Mouse (Mus musculus) thymus, postnatal 36 days (tissue): ENCODE results near the gene Rnf151.

Experiments
- DNase-seq, 2 experiments: peaks; one replicate each; pipeline ENCODE4 v3.0.0; 2022; ENCODE audit warnings: mixed read lengths in 2 of 2

Rnf151 gene

DNA sequence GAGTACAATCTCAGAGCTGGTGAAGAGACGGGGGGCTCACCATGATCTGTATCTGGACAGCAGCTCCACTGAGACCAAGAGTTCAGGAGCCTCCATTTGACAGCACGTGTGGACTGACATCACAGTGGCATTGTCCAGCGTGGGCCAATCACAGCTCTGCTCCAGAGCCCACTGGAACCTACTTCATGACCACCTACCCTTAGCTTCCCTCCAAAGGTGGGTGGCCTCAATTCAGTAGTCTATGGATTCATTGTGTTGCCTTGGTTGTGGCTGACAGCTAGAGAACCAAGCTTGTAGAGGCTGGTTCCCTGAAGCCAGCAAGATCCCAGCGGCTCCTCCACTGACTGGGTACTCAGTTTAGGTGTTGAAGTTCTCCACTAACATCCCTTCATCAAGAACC, at the start of gene Rnf151, which contains the start of gene Rps2:
Gene Rnf151, minus strand, starts transcription at position 121 of the 400 bp plus-strand sequence.
Gene Rps2, plus strand, starts transcription at position 174 of the 400 bp plus-strand sequence.
- DNase-seq = no peak

DNA sequence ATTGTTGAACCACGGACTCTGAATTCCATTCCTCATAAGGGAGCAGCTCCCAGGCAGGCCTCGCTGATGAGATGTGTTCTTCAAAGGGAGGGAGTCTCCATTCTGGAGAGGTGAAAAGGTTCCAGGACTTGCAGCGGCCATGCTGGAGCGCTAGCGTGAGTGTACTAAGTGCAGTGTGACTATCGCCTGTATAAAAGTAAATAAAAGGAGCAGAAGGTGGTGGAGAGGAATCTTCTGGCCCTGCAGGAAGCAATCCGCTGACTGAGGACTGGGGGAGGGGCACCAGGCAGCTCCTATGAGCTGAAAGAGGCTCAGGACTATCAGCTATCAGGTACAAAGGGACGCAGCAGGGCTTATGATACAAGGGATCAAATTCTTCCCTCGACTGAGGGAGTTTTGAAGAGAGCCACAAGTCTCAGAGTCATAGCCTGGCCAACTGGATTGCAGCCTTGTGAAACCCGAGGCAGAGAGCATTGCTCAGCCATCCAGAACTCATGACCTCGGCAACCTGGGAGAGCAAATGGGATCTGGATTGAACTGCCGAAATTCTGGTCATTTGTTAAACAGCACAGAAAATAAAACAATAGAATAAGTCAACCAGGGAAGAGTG, 48.5 kb upstream of the Rnf151 start:
- DNase-seq = no peak

DNA sequence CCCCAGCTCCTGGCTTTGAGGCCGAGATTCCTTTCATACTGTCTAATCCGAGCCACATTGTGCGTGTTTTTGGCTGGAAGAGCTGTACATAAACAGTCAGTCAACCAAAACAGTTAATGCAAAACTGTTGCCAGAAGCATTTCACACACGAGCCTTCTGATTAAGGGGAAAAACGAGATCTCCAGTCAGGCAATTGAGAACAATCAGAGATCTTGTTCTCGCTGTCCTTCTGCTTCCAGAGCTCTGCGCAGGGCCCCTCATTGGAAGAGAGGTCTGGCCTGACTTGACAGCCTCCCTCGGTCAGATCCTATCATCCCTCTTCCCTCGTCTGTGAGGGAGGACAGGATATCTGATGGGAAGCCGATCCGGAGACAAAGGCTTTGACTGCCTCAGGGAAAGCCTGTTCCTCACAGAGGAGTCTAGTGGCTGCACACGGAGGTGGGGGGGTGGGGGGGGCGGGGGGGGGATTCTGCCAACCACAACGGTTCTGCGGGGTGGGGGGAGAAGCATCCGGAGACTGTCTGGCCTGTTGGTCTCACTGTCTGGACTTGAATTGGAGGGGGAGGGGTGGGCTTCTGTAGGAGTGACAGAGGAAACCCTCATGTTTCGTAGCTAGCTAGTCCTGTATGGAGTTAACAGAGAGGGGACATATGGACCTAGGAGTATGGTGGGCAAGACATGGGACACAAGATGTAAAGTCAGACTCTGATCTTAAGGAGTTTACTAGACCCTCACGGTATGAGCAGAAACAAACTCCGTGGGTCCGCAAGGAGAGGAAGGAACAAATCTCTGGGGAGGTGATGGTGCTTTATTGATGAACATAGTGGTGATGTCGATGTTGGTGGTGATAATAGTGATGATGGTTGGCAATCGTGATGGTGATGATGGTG, 47.4 kb upstream of the Rnf151 start:
- no peak for DNase-seq

DNA sequence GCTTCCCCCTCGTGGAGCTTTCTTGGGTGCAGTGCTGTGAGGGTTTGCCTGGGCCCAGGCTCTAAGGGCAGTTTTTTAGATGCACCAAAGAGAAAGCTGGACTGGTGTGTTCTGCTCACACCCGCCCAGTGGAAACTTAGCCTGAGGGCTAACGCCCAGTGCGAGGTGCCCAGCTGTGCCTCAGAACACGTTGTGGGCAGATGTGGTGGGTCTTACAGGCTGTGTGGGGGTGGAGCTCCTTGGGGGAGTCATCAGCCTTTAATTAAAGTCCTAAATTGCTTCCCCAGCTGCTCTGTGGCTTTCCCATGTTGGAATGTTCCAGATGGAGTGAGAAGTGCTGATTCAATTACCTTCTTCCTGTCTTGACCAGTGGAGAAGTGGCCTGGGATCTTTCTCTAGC, 43.3 kb upstream of the Rnf151 start:
- no peak for DNase-seq

DNA sequence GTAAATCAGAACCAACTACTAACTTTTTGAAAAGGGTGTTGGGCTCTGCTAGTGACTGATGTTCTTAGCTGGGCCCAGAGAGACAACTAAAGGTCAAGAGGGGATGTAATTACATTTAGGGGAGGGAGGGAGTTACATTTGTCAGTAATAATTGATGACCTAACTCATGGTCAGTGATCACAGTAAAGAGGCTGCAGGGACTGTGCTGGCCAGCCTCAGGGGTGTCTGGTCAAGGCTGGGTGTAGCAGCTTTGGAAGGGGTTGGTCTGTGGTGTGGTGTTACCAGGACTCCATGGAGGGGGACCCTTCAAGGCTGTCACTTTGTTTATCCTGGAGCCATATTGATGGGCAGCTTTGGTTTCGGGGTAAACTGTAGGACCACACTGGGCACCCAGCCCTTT, 39.5 kb upstream of the Rnf151 start:
- DNase-seq = no peak

DNA sequence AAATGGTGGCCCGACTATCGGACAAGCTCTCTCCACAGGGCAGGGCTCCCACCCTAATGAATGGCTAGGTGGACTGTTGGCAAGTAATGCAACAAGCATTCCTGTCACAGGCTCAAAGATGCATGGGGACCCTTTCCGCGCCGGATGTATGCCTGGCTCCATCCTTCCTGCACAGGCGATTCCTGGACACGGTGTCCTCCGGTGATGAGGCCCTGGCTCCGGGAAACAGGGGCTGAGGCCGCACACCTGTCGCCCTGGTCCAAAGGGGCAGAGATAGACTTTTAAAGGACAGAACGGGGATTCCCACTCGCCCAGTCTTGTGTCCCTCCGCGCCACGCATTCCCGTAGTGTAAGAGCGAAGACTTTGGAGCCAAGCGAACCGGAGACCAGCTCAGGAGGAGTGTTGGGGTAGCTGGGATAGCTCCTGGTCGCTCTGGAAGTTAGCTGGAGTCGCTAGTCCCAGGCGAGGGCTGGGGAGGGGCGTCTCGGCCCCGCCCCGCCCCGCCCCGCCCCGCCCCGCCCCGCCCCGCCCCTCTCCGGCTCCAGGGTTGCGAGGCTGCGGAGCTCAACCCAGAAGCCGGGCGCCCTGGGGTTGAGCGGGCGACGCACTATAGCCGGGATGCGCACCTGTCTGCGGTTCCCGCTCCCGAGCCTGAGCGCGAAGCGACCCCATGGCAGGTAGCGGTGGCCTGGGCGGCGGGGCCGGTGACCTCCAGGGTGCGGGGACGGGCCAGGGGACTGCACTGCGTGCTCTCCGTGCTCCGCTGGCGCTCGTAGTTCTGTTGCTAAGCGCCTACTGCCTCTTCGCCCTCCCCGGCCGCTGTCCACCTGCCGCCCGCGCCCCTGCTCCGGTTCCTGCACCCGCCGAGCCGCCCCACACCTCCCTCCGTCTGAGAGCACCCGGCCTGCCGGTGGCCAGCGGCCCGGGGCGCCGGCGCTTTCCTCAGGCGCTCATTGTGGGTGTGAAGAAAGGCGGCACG, 34.8 kb upstream of the Rnf151 start, which contains the start of gene Hs3st6:
Gene Hs3st6, plus strand, starts transcription at position 574 of the 980 bp plus-strand sequence.
- DNase-seq = peak in 1 of 2 experiments; percentile 31

GRCm38 (mm10) chr17:24751528-24751927, 33.7 kb upstream of the Rnf151 start:
- DNase-seq = no peak

- no peak for DNase-seq
These were observed 29.1 kb upstream of the Rnf151 start for GRCm38 (mm10) chr17:24746986-24747385.

DNA sequence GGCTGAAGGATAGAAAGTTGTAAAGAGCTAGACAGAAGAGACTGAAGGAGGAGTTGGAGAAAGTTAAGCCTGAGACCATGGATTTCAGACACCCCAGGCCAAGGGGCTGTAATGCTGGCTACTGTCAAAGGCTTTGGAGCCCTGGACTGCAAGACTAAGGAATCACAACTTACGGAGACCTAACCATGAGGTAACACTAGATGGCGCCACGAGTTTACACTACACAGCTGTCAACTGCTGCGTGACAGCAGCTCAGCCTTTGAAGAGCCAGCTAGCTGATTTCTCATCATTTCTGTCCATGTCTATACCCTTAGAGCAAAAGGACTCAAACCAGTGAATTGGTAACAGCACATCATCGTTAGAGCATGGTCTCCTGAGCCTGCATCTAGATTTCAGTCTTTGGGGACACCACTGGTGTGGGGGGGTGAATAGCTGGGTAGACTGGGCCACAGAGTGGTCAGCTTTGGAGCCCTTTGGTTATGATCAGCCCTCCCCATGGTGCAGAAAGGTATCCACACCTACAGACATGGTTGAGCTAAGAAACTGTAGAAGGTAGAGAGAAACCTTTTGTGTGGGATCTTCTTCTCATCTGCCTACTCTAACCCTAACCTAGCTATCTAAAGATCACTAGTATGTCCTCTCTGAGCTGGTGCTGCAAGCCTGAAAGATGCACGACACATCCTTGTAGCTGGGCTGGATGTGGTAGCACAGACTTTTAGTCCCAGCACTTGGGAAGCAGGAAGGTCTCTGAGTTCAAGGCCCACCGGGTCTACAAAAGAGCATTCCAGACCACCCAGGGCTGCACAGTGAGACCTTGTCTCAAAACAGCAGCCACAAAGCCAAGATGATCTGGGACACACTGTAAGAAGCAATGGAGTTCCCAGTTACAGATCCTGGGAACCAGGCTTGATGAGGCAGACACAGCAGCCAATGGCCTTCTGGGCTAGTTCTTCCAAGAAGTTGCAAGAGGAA, 27.9 kb upstream of the Rnf151 start:
- DNase-seq = peak; percentile 68 to 76

GRCm38 (mm10) chr17:24744381-24744780, 26.5 kb upstream of the Rnf151 start:
- DNase-seq = no peak

GRCm38 (mm10) chr17:24743896-24744295, 26.0 kb upstream of the Rnf151 start:
- DNase-seq = no peak

GRCm38 (mm10) chr17:24742307-24742706, 24.4 kb upstream of the Rnf151 start:
- no peak for DNase-seq

GRCm38 (mm10) chr17:24739926-24740325, 22.1 kb upstream of the Rnf151 start:
- no peak for DNase-seq

DNA sequence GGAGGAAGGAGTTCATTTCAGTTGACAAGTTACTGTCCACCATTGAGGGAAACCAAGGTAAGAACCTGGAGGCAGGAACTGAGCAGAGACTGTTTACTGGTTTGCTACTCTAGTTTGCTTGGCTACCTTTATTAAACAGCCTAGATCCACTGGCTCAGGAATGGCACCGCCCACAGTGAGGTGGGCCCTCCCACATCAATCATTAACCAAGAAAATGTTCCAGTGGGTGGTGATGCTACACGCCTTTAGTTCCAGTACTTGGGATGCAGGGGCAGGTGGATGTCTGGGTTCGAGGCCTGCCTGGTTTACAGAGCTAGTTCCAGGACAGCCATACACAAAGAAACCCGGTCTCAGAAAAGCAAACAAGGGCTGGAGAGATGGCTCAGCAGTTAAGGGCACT, 20.4 kb upstream of the Rnf151 start:
- DNase-seq = no peak

- DNase-seq = no peak
These were observed 19.4 kb upstream of the Rnf151 start for GRCm38 (mm10) chr17:24737135-24737810.

GRCm38 (mm10) chr17:24736330-24737051, 18.6 kb upstream of the Rnf151 start, which contains the start of gene Msrb1:
Gene Msrb1 (plus strand): TSS chr17:24736642.
- peak; percentile 93 to 97 for DNase-seq

DNA sequence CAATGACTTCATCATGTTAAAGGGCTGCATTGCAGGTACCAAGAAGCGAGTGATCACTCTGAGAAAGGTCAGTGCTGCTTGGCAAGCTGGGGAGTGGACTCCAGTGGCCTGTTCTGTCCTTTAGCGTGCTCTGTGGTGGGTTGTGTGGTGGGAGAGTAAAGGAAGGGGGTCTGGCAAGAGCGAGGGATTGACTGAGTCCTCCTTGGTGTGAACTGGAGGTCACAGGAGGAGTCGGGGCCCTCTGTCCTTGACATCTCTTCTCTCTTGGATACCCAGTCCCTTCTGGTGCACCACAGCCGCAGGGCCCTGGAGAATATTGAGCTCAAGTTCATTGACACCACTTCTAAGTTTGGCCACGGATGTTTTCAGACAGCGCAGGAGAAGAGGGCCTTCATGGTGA, 17.6 kb upstream of the Rnf151 start:
- no peak for DNase-seq

- DNase-seq = no peak
These were observed 16.6 kb upstream of the Rnf151 start for GRCm38 (mm10) chr17:24734513-24734912.

- DNase-seq = no peak
These were observed 15.7 kb upstream of the Rnf151 start for GRCm38 (mm10) chr17:24733434-24734050.
